Mouse (Mus musculus): ENCODE data around the gene Ucma. TPM values are rescaled to one million over a fixed set of nuclear protein-coding genes. Genes with fewer than 3 reads are reported as not detected.
"Not testable (repeated sequence)": the region's sequence is repeated elsewhere in the genome, so short reads cannot be mapped to it uniquely, and the experiment has no call there.

Gene Ucma
- not detected in 2 replicates for polyA plus RNA-seq (2014; fragmentation: Nextera tagmentation; extraction: Ambion mirVana)

- ATAC-seq (ENCODE audit: low FRiP score, low TSS enrichment), result no peak
- H3K4me2 ChIP-seq (replicated peaks; ENCODE audit: low read depth, low read length), result no peak within 1 kb of the TSS
- 72% methylated on average over 5 of the region's 5 CpGs for WGBS
These were observed at the start of gene Ucma for GRCm38 (mm10) chr2:4975807-4976206. Gene Ucma (plus strand): TSS chr2:4976122.

GRCm38 (mm10) chr2:4927391-4927790 lies 48.5 kb upstream of the Ucma start:
- Histone ChIP-seq H3K9me3 (ENCODE audit: control insufficient read depth, low read length) (no peaks in the 10 kb centered on the region), H3K4me2 (replicated peaks; ENCODE audit: low read depth, low read length) (no peak overlapping the region), H3K27me3 (ENCODE audit: control insufficient read depth, insufficient read depth, low read length) (no peaks in the 10 kb centered on the region), H3K9ac (ENCODE audit: low read depth, low read length) (no peak overlapping the region), H3K4me3 (ENCODE audit: low read length) (no peak overlapping the region), H3K36me3 (ENCODE audit: control insufficient read depth, insufficient read depth, low read length) (no peaks in the 10 kb centered on the region), H3K27ac (ENCODE audit: low read depth, low read length) (no peak overlapping the region), H3K4me1 (ENCODE audit: control insufficient read depth, insufficient read depth, low read length) (no peaks in the 10 kb centered on the region)
- WGBS, result 91% methylated on average over 3 of the region's 3 CpGs
- ATAC-seq (ENCODE audit: low FRiP score, low TSS enrichment), result no peak

More at GRCm38 (mm10) chr2:4975807-4976206, at the start of gene Ucma:
- Histone ChIP-seq H3K27me3 (ENCODE audit: control insufficient read depth, insufficient read depth, low read length) (no peaks in the 10 kb centered on the region), H3K9me3 (ENCODE audit: control insufficient read depth, low read length) (no peaks in the 10 kb centered on the region), H3K4me3 (ENCODE audit: low read length) (no peak within 1 kb of the TSS), H3K9ac (ENCODE audit: low read depth, low read length) (no peak within 1 kb of the TSS), H3K4me1 (ENCODE audit: control insufficient read depth, insufficient read depth, low read length) (no peaks in the 10 kb centered on the region), H3K36me3 (ENCODE audit: control insufficient read depth, insufficient read depth, low read length) (no peaks in the 10 kb centered on the region), H3K27ac (ENCODE audit: low read depth, low read length) (no peak within 1 kb of the TSS)

- H3K4me3 ChIP-seq (ENCODE audit: low read length), result no peak overlapping the region
- no peaks in the 10 kb centered on the region for H3K27me3 ChIP-seq (ENCODE audit: control insufficient read depth, insufficient read depth, low read length)
- WGBS, result 79% methylated on average over 2 of the region's 2 CpGs
- no peaks in the 10 kb centered on the region for H3K4me1 ChIP-seq (ENCODE audit: control insufficient read depth, insufficient read depth, low read length)
- ATAC-seq (ENCODE audit: low FRiP score, low TSS enrichment), result no peak
- H3K9ac ChIP-seq (ENCODE audit: low read depth, low read length), result no peak overlapping the region
- no peaks in the 10 kb centered on the region for H3K36me3 ChIP-seq (ENCODE audit: control insufficient read depth, insufficient read depth, low read length)
- H3K4me2 ChIP-seq (replicated peaks; ENCODE audit: low read depth, low read length), result no peak overlapping the region
- H3K9me3 ChIP-seq (ENCODE audit: control insufficient read depth, low read length), result no peaks in the 10 kb centered on the region
- no peak overlapping the region for H3K27ac ChIP-seq (ENCODE audit: low read depth, low read length)
These were observed 46.7 kb upstream of the Ucma start for GRCm38 (mm10) chr2:4929230-4929629.

- 0 out of 2 replicates have a peak, but pooled peaks cover 2% of the 10 kb centered on the region for H3K9me3 ChIP-seq (ENCODE audit: control insufficient read depth, low read length)
- H3K4me1 ChIP-seq (ENCODE audit: control insufficient read depth, insufficient read depth, low read length), result no peaks in the 10 kb centered on the region
- no peak for ATAC-seq (ENCODE audit: low FRiP score, low TSS enrichment)
- H3K27me3 ChIP-seq (ENCODE audit: control insufficient read depth, insufficient read depth, low read length), result no peaks in the 10 kb centered on the region
- no peak overlapping the region for H3K9ac ChIP-seq (ENCODE audit: low read depth, low read length)
- no peak overlapping the region for H3K4me3 ChIP-seq (ENCODE audit: low read length)
- 96% methylated on average over 9 of the region's 9 CpGs for WGBS
- no peak overlapping the region for H3K27ac ChIP-seq (ENCODE audit: low read depth, low read length)
- H3K36me3 ChIP-seq (ENCODE audit: control insufficient read depth, insufficient read depth, low read length), result no peaks in the 10 kb centered on the region
- H3K4me2 ChIP-seq (replicated peaks; ENCODE audit: low read depth, low read length), result no peak overlapping the region
These were observed 41.4 kb upstream of the Ucma start for GRCm38 (mm10) chr2:4934516-4934915.

- no peak for ATAC-seq (ENCODE audit: low FRiP score, low TSS enrichment)
- Histone ChIP-seq H3K9ac (ENCODE audit: low read depth, low read length) (no peak overlapping the region), H3K4me1 (ENCODE audit: control insufficient read depth, insufficient read depth, low read length) (no peaks in the 10 kb centered on the region), H3K27ac (ENCODE audit: low read depth, low read length) (no peak overlapping the region), H3K36me3 (ENCODE audit: control insufficient read depth, insufficient read depth, low read length) (no peaks in the 10 kb centered on the region), H3K4me3 (ENCODE audit: low read length) (no peak overlapping the region), H3K9me3 (ENCODE audit: control insufficient read depth, low read length) (0 out of 2 replicates have a peak, but pooled peaks cover 2% of the 10 kb centered on the region), H3K27me3 (ENCODE audit: control insufficient read depth, insufficient read depth, low read length) (no peaks in the 10 kb centered on the region), H3K4me2 (replicated peaks; ENCODE audit: low read depth, low read length) (no peak overlapping the region)
- WGBS, result 92% methylated on average over 7 of the region's 7 CpGs
These were observed 38.0 kb upstream of the Ucma start for GRCm38 (mm10) chr2:4937931-4938330.

- 89% methylated on average over 11 of the region's 11 CpGs for WGBS
- no peak overlapping the region for H3K4me2 ChIP-seq (replicated peaks; ENCODE audit: low read depth, low read length)
These were observed 35.1 kb upstream of the Ucma start for GRCm38 (mm10) chr2:4940861-4941260.

GRCm38 (mm10) chr2:4949691-4950090 lies 26.2 kb upstream of the Ucma start:
- WGBS, result 89% methylated on average over 8 of the region's 8 CpGs
- H3K4me1 ChIP-seq (ENCODE audit: control insufficient read depth, insufficient read depth, low read length), result not testable (repeated sequence)

More at GRCm38 (mm10) chr2:4940861-4941260, 35.1 kb upstream of the Ucma start:
- Histone ChIP-seq H3K4me1 (ENCODE audit: control insufficient read depth, insufficient read depth, low read length) (no peaks in the 10 kb centered on the region), H3K9ac (ENCODE audit: low read depth, low read length) (no peak overlapping the region), H3K27me3 (ENCODE audit: control insufficient read depth, insufficient read depth, low read length) (no peaks in the 10 kb centered on the region), H3K9me3 (ENCODE audit: control insufficient read depth, low read length) (peaks cover 8% of the 10 kb centered on the region; the same call in 1 of the 2 replicates), H3K36me3 (ENCODE audit: control insufficient read depth, insufficient read depth, low read length) (no peaks in the 10 kb centered on the region), H3K4me3 (ENCODE audit: low read length) (no peak overlapping the region), H3K27ac (ENCODE audit: low read depth, low read length) (no peak overlapping the region)
- ATAC-seq (ENCODE audit: low FRiP score, low TSS enrichment), result no peak

GRCm38 (mm10) chr2:4950986-4951385 lies 24.9 kb upstream of the Ucma start:
- Histone ChIP-seq H3K36me3 (ENCODE audit: control insufficient read depth, insufficient read depth, low read length) (no peaks in the 10 kb centered on the region), H3K4me3 (ENCODE audit: low read length) (no peak overlapping the region), H3K27ac (ENCODE audit: low read depth, low read length) (no peak overlapping the region), H3K4me1 (ENCODE audit: control insufficient read depth, insufficient read depth, low read length) (no peaks in the 10 kb centered on the region), H3K27me3 (ENCODE audit: control insufficient read depth, insufficient read depth, low read length) (no peaks in the 10 kb centered on the region), H3K4me2 (replicated peaks; ENCODE audit: low read depth, low read length) (no peak overlapping the region), H3K9me3 (ENCODE audit: control insufficient read depth, low read length) (no peaks in the 10 kb centered on the region; the same call in 1 of the 2 replicates), H3K9ac (ENCODE audit: low read depth, low read length) (no peak overlapping the region)
- 94% methylated on average over 2 of the region's 2 CpGs for WGBS
- no peak for ATAC-seq (ENCODE audit: low FRiP score, low TSS enrichment)

More at GRCm38 (mm10) chr2:4949691-4950090, 26.2 kb upstream of the Ucma start:
- H3K27me3 ChIP-seq (ENCODE audit: control insufficient read depth, insufficient read depth, low read length); H3K9ac ChIP-seq (ENCODE audit: low read depth, low read length); H3K27ac ChIP-seq (ENCODE audit: low read depth, low read length); ATAC-seq (ENCODE audit: low FRiP score, low TSS enrichment); H3K4me2 ChIP-seq (replicated peaks; ENCODE audit: low read depth, low read length); H3K4me3 ChIP-seq (ENCODE audit: low read length); H3K36me3 ChIP-seq (ENCODE audit: control insufficient read depth, insufficient read depth, low read length); H3K9me3 ChIP-seq (ENCODE audit: control insufficient read depth, low read length): not testable (repeated sequence)

- Histone ChIP-seq H3K27ac (ENCODE audit: low read depth, low read length) (no peak overlapping the region), H3K9me3 (ENCODE audit: control insufficient read depth, low read length) (no peaks in the 10 kb centered on the region; the same call in 1 of the 2 replicates), H3K4me2 (replicated peaks; ENCODE audit: low read depth, low read length) (no peak overlapping the region), H3K27me3 (ENCODE audit: control insufficient read depth, insufficient read depth, low read length) (no peaks in the 10 kb centered on the region), H3K9ac (ENCODE audit: low read depth, low read length) (no peak overlapping the region), H3K36me3 (ENCODE audit: control insufficient read depth, insufficient read depth, low read length) (no peaks in the 10 kb centered on the region), H3K4me1 (ENCODE audit: control insufficient read depth, insufficient read depth, low read length) (no peaks in the 10 kb centered on the region), H3K4me3 (ENCODE audit: low read length) (no peak overlapping the region)
- ATAC-seq (ENCODE audit: low FRiP score, low TSS enrichment), result no peak
- WGBS, result 75% methylated on average over 6 of the region's 6 CpGs
These were observed 21.6 kb upstream of the Ucma start for GRCm38 (mm10) chr2:4954216-4954760.
